Mouse (Mus musculus) cerebellum, adult 8-10 months (tissue): ENCODE measurements around the gene Elmod3.

Experiments
- DNase-seq: peaks from one replicate; pipeline ENCODE4 v3.0.0; 2022

Elmod3 gene

DNA sequence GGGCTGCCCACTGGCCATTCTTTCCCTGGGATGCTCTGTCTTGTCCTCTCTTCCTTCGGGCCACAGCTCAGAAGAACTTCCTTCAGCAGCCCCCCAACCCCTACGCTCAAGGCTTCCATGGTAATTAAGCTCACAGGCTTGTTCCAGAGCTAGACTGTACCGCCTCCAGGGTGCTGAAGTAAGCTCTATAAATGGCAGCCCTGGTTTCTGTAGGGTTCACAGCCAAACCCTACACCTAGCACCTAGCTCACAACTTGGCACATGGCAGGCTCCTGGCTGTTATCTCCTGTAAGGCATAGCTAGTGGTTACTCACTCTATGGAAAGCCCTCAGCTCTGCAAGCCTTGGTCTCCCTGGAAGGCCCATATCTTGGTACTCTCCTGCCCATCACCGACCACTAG, 65.6 kb downstream of the Elmod3 start:
- no peak for DNase-seq

DNA sequence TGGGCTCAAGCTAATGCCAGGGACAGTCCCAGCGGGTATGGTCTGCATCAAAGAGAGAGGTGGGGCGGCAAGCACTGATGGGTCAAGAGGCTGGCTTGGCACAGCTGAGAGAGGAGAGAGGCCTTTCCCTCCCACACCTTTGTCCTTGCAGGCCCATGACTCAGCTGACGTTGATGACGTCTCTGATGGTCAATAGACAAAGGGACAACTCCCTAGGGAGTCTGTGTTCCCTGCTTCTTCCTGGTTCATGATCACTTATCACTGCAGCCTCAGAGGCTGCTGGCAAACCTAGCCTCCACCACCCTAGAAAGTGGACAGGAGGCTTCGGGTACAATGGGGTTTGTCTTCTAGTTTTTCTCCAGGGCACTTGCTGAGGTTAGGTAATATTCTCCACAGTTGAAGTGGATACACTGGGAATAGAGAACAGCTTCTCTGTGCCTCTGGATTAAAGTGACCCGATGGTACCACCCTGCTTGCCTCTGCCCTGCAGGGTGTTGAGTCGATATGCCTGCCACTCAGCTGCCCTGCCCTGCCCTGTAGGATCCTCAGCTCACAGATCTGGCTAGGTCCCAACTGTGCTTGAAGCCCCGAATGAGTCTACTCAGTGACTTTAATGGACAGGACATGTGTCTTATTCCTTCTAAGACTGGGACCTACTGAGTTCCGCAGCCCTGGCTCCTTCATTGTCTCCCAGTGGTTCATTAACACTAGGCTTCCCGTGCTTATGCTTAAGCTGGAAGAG, 69.6 kb downstream of the Elmod3 start:
- DNase-seq, result no peak

DNA sequence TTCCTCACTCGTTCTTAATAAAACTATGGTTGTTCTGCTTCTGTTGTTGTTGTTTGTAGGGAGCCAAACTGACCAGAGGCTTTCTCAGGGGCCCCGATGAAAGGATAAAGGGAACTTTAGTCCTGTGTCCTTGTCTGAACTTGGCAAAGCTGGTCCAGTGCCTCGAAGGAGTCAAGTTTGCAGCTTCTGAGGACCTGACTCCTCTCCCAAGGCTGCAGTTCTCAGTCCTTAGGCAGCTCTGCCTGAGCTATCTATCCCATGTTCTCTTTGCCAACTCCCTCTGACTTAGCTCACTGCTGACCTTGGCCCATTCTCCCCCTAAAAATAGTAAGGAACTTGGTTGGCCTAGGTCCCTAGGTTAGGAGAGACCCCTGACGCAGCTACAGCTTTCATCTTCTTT, 71.1 kb downstream of the Elmod3 start:
- DNase-seq, result no peak

DNA sequence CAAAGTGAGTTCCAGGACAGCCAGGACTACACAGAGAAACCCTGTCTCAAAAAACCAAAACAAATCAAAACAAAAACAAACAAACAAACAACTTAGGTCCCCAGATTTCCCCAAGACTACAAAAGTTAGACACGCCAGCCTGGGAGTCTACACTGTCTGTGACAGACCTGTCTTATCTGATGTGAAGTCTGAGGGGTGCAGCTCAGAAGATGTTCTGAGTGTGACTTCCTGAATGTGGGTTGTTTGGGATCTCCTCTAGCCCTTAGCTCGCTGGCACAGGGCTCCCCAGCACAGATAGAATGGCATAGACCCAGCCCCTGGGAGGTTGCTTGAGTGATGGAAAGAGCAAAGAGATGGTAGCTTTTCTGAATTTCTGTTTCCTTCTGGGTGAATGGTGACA, 74.1 kb downstream of the Elmod3 start:
- no peak for DNase-seq

DNA sequence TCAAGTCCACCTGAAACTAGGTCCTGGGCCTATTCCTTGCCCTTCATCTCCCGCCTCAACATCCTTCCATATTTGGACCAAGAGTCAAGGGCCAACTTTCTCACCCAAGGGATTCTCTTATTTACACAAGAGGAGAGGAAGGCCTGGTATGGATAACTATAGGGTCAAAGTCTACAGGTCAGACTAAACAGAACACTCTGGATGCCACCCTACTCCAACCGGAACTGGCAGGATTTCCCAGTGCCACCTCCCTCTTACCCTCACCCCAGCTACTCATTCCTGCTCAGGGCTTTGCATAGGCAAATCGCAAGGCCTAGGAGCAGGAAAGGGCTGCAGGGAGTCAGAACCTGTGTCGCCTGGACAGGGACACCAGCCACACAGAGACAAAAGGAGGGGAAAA, 75.0 kb downstream of the Elmod3 start:
- no peak for DNase-seq

DNA sequence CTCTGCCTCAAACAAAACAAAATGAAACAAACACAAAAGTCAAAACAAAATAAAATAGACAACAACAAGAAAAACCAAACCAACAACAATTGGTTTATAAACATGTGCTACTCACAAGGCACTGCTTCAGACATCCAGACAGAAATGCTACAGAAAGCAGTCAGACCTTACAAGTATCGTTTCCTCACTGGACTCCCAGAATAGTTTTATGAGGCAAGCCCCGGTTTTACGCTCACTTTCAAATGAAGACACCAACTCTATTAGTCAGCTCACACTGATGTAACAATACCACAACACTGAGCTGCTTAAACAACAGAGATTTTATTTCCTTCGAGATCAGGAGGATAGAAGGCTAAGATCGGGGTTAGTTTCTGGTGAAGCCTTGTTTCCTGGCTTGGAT, 75.9 kb downstream of the Elmod3 start:
- DNase-seq, result no peak

DNA sequence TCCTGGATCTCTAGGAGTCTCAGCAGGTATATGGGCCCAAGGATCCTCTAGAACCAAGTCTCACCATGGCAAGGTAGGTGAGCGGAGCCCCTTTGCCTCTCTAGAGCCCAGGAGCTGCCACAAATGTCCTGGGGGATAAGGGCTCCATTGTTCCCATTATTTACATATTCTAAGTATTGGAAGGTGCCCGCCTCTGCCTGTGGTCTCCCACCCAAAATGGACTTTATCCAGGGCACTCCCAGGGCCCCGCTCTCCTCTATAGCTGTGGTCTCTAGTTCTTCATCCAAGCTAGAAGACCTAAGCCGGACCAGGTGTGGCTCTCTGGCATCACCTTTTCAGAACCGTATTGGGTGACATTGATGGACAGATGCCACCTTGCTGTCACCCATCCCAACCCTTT, 76.6 kb downstream of the Elmod3 start, which contains the start of gene Sh2d6:
Sh2d6 (minus strand) TSS at position 101 of the 400 bp plus-strand sequence.
- DNase-seq, result no peak

DNA sequence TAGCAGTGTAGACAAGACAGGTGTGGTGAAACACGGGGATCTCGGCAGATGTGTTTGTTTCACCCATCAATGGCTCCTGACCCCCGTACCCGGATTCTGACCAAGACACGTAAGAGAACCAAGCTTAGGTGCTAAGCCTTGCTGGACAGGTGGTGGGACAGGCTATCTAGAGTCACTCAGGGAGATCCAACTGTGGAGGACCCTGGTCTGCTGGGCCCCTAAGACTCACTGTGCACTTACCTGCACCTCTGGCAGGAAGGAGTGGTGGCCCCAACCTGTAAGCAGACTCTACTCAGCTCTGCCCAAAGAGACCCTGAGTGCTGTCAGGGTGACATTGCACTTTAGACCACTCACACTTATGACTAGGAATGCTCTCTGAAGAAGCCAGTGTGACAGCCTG, 77.3 kb downstream of the Elmod3 start:
- DNase-seq, result no peak

DNA sequence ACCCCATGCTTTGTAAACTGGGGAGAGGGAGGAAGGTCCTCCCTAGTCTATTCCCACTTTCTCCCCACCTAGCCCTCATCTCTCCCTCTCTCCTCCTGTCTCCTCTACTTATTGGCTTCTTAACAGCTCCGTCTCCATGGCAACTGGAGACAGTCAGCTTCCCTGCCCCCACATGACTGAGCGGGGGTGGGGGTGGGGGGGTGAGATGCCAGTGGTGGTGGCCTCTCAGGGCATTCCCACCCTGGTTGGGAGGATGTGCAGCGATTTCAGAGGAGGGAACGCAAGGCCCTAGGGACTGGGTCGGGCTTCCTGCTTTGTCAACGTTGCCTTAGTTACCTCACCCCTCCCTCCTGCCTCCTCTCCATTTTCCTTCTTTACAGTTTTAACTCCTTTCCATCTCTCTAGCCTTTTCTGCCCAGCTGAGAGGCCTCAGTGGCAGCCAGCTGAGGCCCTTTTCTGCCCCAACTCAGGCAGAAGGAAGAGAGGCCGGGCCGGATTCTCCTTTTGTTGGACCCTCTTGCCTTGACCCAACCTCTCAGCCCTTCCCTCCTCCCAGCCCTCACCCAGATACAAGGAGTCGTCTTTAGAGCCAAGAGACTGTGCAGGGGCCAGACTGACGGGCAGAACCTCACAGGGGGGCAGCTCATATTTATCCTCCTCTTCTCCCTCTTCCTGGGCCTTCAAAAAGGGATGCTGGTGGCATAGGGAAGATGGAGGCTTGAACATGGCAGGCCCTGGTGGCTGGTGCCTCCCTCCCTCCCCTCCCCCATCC, 78.1 kb downstream of the Elmod3 start:
- no peak for DNase-seq

DNA sequence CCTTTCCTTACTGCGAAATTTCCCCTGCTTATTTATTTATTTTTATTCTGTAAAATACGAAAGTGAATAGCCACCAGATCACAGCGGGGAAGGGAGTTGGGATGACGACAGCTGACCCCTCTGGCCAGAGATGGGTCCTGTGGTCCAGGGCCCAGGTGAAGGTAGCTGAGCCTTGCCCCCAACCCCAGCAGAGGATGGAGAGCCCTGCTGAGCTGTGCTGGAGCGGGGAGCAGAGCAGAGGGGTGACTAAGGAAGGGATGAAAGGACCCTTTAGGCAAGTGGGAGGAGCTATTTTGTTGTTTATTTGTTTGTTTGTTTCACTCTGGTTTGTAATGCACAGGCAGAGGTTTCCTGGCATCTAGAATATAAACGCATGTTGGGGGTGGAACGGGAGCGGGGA, 78.9 kb downstream of the Elmod3 start:
- DNase-seq, result no peak

DNA sequence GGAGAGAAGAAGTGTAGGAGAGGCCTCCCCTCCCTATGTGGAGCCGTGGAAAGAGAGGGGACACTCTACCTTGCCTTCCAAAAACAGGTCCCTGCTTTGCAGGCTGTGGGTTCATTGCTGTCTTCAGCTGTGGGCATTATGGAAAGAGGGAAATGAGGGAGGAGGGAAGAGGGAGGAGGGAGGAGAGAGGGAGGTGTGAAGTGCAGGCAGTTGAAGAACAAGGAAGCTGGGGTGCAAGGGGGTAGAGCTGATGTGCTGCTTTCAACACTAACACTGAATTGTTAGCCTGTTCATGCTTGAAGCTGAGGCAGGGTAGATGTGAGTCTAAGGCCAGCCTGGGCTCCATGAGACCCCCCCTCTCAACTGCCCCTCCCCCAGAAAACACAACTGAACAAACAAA, 79.4 kb downstream of the Elmod3 start:
- DNase-seq, result no peak
